Mouse (Mus musculus) kidney, adult 8-10 months (tissue): ENCODE measurements around the gene Il20ra.

ENCODE experiments used
- DNase-seq, 2 experiments: peaks; one replicate each; pipeline ENCODE4 v3.0.0; 2022

Gene Il20ra

GRCm38 (mm10) chr10:19779092-19779491 lies 66.7 kb downstream of the Il20ra start:
- DNase-seq, result no peak

GRCm38 (mm10) chr10:19781365-19781764 lies 69.0 kb downstream of the Il20ra start:
- DNase-seq, result peak in 1 of 2 experiments; percentile 27

- DNase-seq, result no peak
These were observed 82.6 kb downstream of the Il20ra start for GRCm38 (mm10) chr10:19794996-19795395.

- DNase-seq, result no peak
These were observed 90.6 kb downstream of the Il20ra start for GRCm38 (mm10) chr10:19802958-19803357.

- no peak for DNase-seq
These were observed 92.4 kb downstream of the Il20ra start for GRCm38 (mm10) chr10:19804763-19805162.
